Mouse (Mus musculus) brain, embryonic 14.5 days (tissue): ENCODE results near the gene 2310030G06Rik.

Experiments used
- CTCF ChIP-seq: fragments of 200-500 bp; IDR thresholded peaks from 2 replicates; pipeline ENCODE4 v1.5.1; 2012; ENCODE audit warnings: inconsistent platforms, mild to moderate bottlenecking, moderate library complexity, borderline replicate concordance; ENCODE audit not compliant: insufficient read depth, insufficient read length; ENCODE audit errors: extremely low read depth
- POLR2A ChIP-seq: fragments of 200-500 bp; IDR thresholded peaks from 2 replicates; pipeline ENCODE4 v1.6.1; 2012; ENCODE audit warnings: mild to moderate bottlenecking, inconsistent platforms, borderline replicate concordance; ENCODE audit not compliant: poor library complexity, insufficient read depth, insufficient read length, severe bottlenecking; ENCODE audit errors: extremely low read depth

- TF ChIP-seq CTCF (peak; percentile 59; the same call in 1 of the 2 replicates), POLR2A (no peak)
Observed at GRCm38 (mm10) chr9:50709108-50709507, 37.2 kb downstream of the 2310030G06Rik start.
